Mouse (Mus musculus) erythroblast, embryonic 14.5 days (primary cell): ENCODE results near the gene Rnf150.

Experiments used
- GATA1 ChIP-seq: IDR thresholded peaks from 2 replicates; pipeline ENCODE4 v1.6.1; 2012; ENCODE audit warnings: low read length, inconsistent platforms, mixed read lengths
- TAL1 ChIP-seq: IDR thresholded peaks from 3 replicates; pipeline ENCODE4 v1.6.1; 2012; ENCODE audit warnings: low read length, inconsistent platforms, mixed read lengths

GRCm38 (mm10) chr8:82992093-82992492 lies 128.9 kb downstream of the Rnf150 start:
- TF ChIP-seq GATA1 (no peak), TAL1 (no peak)
